Mouse (Mus musculus): Measurements from ENCODE around the gene Il1f5.

DNA sequence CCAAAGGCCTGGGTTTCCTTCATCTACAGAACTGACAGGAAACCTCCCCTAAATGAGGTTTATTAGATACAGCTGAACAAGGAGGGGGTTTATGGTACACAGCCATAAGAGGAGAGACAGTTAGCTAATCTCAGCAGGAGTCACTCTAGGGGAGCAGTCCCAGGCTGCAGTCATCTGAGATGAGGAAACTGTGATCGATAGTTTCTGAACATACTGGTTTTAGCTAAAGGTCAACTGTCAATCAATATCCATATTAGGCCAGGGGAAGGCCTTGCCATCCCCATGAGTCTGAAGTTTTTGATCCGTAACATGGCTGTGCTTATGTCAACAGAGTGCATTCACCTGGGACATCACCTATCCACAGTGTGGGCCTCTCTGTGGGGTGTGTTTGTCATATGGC is 3.1 kb upstream of the Il1f5 start:
- TF ChIP-seq CTCF (IDR thresholded peaks at IDR 0.05; ENCODE audit: control insufficient read depth, insufficient read depth, insufficient read length) (no peak), MAX (IDR thresholded peaks at IDR 0.05) (no peak), FOSL1 (IDR thresholded peaks at IDR 0.05; ENCODE audit: insufficient read depth, low read length, poor library complexity, severe bottlenecking) (no peak), USF1 (IDR thresholded peaks at IDR 0.05; ENCODE audit: low read depth) (no peak), MYOD1 (IDR thresholded peaks at IDR 0.05; ENCODE audit: control insufficient read depth, insufficient read length, low read depth) (no peak)

All from C2C12 (cell line).